Mouse (Mus musculus): ENCODE measurements at regions not wholly inside any gene's neighbourhood (a gene's known extent, or its start where the extent isn't known, plus 50 kb on each side); places are given as distances from the start of the nearest gene placed in this dataset.

- TF ChIP-seq POLR2A (IDR thresholded peaks at IDR 0.05; ENCODE audit: insufficient read length, low read depth) (no peak), MAX (IDR thresholded peaks at IDR 0.05; ENCODE audit: low read depth) (no peak), TCF12 (IDR thresholded peaks at IDR 0.05; ENCODE audit: insufficient read depth, poor library complexity, severe bottlenecking) (no peak), USF1 (IDR thresholded peaks at IDR 0.05; ENCODE audit: low read depth) (no peak), POLR2AphosphoS2 (IDR thresholded peaks at IDR 0.05; ENCODE audit: insufficient read length, low read depth) (no peak), REST (IDR thresholded peaks at IDR 0.05; ENCODE audit: insufficient read depth, insufficient read length) (no peak)
Observed at GRCm38 (mm10) chr8:53827395-53827794, 188.5 kb upstream of the Neil3 start.

All from myocyte (in vitro differentiated cells).